Mouse (Mus musculus): ENCODE results near the gene Coq8b.

Coq8b gene

DNA sequence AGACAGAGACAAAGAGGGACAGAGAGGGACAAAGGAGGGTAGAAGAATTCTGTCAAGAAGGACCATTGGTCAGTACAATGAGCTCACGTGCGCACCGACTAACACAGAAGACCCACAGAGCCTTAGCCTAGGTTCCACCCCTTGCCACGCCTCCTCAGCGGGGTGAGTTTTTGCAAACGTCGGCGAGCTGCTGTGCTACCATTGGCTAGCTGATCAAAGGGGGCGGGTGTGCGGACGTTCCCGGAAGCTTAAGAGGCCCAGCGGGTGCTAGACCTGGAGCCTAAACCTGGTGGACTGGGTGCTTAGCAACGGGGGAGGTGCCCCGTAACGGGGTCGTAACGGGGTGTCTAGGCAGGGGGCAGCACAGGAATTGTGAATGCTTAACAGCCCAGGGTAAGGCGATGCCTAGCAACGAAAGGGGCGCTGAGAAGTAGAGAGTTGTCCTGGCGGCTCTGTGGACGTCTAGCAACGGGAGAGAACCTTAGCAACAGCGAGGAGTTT, at the start of gene Coq8b:
Gene Coq8b (plus strand): TSS at position 243 of the 501 bp plus-strand sequence.
- peak; percentile 90 to 91 for DNase-seq (ENCODE audit: low spot score in 2 of 2)

DNA sequence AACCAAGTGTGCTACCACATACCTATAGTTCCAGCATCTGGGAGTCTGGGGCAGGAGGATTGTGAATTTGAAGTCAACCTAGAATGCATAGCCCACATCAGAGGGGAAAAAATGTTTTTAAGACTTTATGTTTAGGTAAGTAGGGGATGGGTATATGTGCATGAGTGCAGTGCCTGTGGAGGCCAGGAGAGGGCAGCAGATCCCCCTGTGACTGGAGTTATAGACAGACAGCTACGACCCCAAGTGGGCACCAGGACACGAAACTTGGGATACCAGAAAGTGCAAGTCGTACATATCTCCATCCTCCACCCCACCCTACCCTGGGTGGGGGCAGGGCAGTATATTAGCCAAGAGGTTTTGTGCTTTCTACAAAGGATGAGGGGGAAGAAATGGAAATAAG, 47.9 kb upstream of the Coq8b start:
- no peak for DNase-seq (ENCODE audit: low spot score in 2 of 2)

DNA sequence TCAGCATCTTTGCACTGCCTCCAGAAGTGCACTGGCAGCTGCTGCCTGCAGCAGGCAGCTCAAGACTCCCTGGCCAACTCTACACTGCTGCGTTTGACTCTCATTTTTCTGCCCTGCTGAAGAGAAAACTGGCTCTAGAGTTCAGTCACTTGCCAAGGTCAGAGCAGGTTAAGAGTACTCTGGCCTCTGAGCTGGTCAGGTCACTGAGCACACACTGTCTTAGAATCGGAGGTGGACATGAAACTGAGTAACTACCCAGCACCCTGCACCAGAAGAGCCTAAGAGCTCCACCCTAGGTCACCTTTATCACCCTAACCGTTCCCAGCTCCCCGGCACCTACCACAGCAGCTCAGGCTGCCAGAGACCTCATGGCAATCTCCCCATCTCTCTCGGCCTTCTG, 46.8 kb upstream of the Coq8b start:
- DNase-seq (ENCODE audit: low spot score in 2 of 2): no peak

- no peak for DNase-seq (ENCODE audit: low spot score in 2 of 2)
Measured at GRCm38 (mm10) chr7:27189271-27189931, 43.4 kb upstream of the Coq8b start.

DNA sequence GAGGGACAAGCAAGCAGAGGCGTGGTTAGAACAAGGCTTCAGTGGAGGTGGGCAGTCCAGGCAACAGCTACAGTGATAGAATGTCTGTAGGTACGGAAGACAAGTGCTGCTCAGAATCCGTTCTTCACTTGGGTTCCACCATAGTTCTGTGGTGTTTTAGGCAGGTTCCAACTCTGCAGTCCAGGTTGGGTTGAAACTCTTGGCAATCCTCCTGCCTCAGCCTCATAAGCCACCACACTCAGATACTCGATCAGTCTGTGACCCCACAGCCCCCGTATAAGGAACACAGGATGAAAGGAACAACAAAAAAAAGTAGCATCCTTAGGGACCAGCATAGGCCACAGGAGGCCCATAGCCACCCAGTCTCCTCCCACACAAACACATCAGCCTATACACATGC, 40.4 kb upstream of the Coq8b start:
- DNase-seq (ENCODE audit: low spot score in 2 of 2): no peak

GRCm38 (mm10) chr7:27193731-27194130, 39.1 kb upstream of the Coq8b start:
- DNase-seq (ENCODE audit: low spot score in 2 of 2): no peak

- peak; percentile 94 to 99 for DNase-seq (ENCODE audit: low spot score in 2 of 2)
Measured at GRCm38 (mm10) chr7:27195681-27196611, 36.9 kb upstream of the Coq8b start, which contains the start of the genes BC024978 and Snrpa. Gene BC024978, plus strand, starts transcription at chr7:27195781. Gene Snrpa, minus strand, starts transcription at chr7:27196271.

DNA sequence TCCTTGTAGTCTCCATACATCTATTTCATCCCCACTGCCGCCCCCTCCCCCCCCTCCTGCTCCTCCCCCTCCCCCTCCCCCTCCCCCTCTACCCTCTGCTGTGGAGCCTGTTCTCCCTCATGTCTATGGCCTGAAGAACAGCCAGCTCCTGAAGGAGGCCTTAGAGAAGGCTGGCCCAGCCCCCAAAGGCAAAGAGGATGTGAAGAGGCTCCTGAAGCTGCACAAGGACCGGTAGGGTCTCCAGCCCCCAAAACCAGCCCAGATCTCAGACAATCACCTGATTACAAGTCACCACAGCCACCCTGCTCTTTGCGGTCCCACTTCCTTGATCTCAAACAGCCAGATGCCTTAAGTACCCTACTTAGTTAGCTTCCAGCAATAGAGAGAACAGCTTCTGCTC, 35.7 kb upstream of the Coq8b start:
- DNase-seq (ENCODE audit: low spot score in 2 of 2): no peak

DNA sequence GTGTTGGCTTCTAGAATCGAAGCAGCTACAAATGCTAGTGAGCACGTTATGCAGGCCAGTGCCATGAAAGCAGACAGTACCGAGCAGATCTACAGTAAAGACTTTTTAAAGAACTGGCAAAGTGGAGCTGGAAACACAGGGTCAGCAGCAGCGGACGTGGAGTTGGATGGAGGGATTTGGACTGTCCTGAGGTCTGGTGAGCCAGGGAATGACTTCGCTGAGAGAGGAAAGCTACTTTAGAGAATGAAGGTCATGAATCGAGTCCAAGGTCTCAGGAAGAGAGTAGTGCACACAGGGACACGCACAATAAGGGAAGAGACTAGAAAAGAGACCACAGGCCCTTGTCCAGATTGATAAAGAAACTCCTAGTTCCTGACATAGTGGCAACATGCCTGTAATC, 35.2 kb upstream of the Coq8b start:
- DNase-seq (ENCODE audit: low spot score in 2 of 2): no peak

DNA sequence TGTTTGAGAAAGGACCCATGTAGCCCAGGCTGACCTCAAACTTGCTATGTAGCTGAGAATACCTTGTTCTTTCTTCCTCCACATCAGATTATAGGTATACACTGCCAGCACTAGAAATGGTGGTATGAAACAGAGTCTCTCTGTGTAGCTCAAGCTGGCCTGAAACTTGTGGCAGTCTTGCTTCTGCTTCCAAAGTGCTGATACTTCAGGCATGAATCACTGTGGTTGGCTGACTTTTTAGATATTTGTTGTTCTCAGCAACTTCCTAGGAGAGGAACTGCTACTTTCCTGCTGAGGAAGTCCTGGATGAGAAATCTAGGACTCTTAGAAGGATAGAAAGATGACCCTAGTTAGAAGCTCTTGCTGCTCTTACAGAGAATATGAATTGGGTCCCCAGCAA, 34.5 kb upstream of the Coq8b start:
- DNase-seq (ENCODE audit: low spot score in 2 of 2): no peak

GRCm38 (mm10) chr7:27198779-27199178, 34.0 kb upstream of the Coq8b start:
- DNase-seq (ENCODE audit: low spot score in 2 of 2): no peak

DNA sequence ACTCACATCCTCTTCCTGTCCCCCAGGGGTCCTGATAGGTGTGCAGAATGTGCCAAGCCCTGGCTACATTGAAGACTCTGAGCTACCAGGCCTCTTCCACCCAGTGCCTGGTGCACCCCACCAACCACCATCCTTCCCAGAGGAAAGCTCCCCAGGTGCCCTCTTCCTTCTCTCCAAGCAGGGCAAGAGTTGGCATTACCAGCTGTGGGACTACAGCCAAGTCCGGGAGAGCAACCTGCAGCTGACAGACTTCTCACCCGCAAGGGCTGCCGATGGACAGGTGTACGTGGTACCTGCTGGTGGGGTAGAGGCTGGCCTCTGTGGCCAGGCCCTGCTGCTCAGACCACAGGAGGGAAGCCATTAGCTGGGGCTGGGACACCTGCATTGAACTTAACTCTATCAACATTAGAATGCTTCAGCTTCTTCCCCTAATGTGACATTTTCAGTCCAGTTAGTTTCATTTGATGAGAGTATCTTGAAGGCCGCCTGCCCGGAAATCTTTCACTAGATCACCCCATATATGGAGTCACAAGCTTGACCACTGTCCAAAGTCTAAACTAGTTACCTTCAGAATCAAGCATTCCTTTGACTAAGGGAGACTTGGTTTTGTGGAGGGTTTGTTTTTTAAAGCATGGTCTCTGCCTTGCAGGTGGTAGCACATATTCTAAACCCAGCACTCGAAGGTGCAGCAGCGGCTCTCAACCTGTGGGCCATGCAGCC, 28.9 kb upstream of the Coq8b start:
- no peak for DNase-seq (ENCODE audit: low spot score in 2 of 2)

- DNase-seq (ENCODE audit: low spot score in 2 of 2): no peak
Measured at GRCm38 (mm10) chr7:27212626-27213025, 20.2 kb upstream of the Coq8b start.

- DNase-seq (ENCODE audit: low spot score in 2 of 2): no peak
Measured at GRCm38 (mm10) chr7:27218586-27218985, 14.2 kb upstream of the Coq8b start.

GRCm38 (mm10) chr7:27219937-27220336, 12.9 kb upstream of the Coq8b start:
- DNase-seq (ENCODE audit: low spot score in 2 of 2): no peak

DNA sequence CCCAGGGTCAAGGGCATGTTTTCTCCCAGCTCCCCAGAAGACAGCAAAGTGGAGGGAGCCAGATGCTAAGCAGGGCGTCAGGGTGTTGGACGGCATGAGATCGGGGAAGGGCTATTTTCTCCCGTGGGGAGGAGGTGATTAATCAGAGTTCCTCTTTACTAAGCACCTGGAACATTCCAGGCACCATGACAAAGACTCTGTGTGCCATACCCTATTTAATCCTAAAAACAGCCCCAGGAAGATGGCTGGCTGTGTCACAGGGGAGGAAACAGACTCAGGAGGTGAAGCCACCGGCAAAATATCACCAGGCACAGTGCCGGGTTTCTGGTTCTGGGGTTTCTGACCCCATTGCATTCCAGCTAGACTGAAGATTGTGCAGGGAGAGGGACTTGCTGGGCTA, 10.9 kb upstream of the Coq8b start:
- DNase-seq (ENCODE audit: low spot score in 2 of 2): no peak

GRCm38 (mm10) chr7:27222538-27222937, 10.3 kb upstream of the Coq8b start:
- no peak for DNase-seq (ENCODE audit: low spot score in 2 of 2)

- no peak for DNase-seq (ENCODE audit: low spot score in 2 of 2)
Measured at GRCm38 (mm10) chr7:27224877-27225575, 7.8 kb upstream of the Coq8b start.

DNA sequence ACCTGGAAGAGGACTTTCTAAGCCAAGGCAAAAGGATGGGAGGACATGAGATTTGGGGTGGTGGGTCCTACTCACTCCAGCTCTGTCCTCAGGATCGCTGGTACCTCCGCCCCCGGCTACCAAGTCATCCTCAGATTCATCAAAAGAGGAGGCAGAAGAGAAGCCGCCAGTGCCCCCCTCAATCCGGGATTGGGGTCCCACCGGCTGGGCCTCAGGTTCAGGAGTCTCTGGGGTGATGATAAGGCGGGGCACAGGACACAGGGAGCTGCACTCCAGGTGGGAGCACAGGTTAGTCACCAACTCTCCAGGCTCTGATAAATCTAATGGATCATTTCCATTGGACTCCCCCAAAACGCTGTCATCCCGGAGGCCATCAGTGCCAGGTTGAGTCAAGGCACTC, 5.5 kb upstream of the Coq8b start:
- DNase-seq (ENCODE audit: low spot score in 2 of 2): no peak

GRCm38 (mm10) chr7:27227676-27228075, 5.1 kb upstream of the Coq8b start:
- no peak for DNase-seq (ENCODE audit: low spot score in 2 of 2)

- peak; percentile 85 to 86 for DNase-seq (ENCODE audit: low spot score in 2 of 2)
Measured at GRCm38 (mm10) chr7:27228281-27228821, 4.5 kb upstream of the Coq8b start, which contains the start of gene Itpkc. Gene Itpkc, minus strand, starts transcription at chr7:27228661.

Measured in frontal cortex, postnatal 14 days (tissue).